Mouse (Mus musculus): ENCODE results near the gene Zer1.
"Not testable (repeated sequence)": the region's sequence is repeated elsewhere in the genome, so short reads cannot be mapped to it uniquely, and the experiment has no call there.

Zer1 gene

GRCm38 (mm10) chr2:30077502-30078348 is 46.7 kb downstream of the Zer1 start, which contains the start of gene Pkn3:
Pkn3 (plus strand) TSS chr2:30077684.
- peak; percentile 65 to 82 for DNase-seq (ENCODE audit: low spot score in 2 of 2)

- DNase-seq (ENCODE audit: low spot score in 2 of 2) = no peak
Observed at GRCm38 (mm10) chr2:30076959-30077358, 47.4 kb downstream of the Zer1 start.

- no peak for DNase-seq (ENCODE audit: low spot score in 2 of 2)
Observed at GRCm38 (mm10) chr2:30076439-30076838, 47.9 kb downstream of the Zer1 start.

GRCm38 (mm10) chr2:30075625-30076024 is 48.8 kb downstream of the Zer1 start:
- DNase-seq (ENCODE audit: low spot score in 2 of 2) = no peak

GRCm38 (mm10) chr2:30073285-30073684 is 51.1 kb downstream of the Zer1 start:
- DNase-seq (ENCODE audit: low spot score in 2 of 2) = no peak

GRCm38 (mm10) chr2:30072875-30073274 is 51.5 kb downstream of the Zer1 start:
- no peak for DNase-seq (ENCODE audit: low spot score in 2 of 2)

- DNase-seq (ENCODE audit: low spot score in 2 of 2) = no peak
Observed at GRCm38 (mm10) chr2:30067962-30068361, 56.4 kb downstream of the Zer1 start.

GRCm38 (mm10) chr2:30067031-30067888 is 57.1 kb downstream of the Zer1 start:
- DNase-seq (ENCODE audit: low spot score in 2 of 2) = peak; percentile 25 to 45

- peak; percentile 91 to 92 for DNase-seq (ENCODE audit: low spot score in 2 of 2)
Observed at GRCm38 (mm10) chr2:30066046-30066901, 58.1 kb downstream of the Zer1 start.

- no peak for DNase-seq (ENCODE audit: low spot score in 2 of 2)
Observed at GRCm38 (mm10) chr2:30064298-30064697, 60.1 kb downstream of the Zer1 start.

GRCm38 (mm10) chr2:30063791-30064190 is 60.6 kb downstream of the Zer1 start:
- no peak for DNase-seq (ENCODE audit: low spot score in 2 of 2)

- no peak for DNase-seq (ENCODE audit: low spot score in 2 of 2)
Observed at GRCm38 (mm10) chr2:30063235-30063634, 61.1 kb downstream of the Zer1 start.

GRCm38 (mm10) chr2:30062249-30063093 is 61.9 kb downstream of the Zer1 start:
- DNase-seq (ENCODE audit: low spot score in 2 of 2) = peak in 1 of 2 experiments; percentile 25

- peak; percentile 29 to 35 for DNase-seq (ENCODE audit: low spot score in 2 of 2)
Observed at GRCm38 (mm10) chr2:30061215-30062166, 62.9 kb downstream of the Zer1 start.

- no peak for DNase-seq (ENCODE audit: low spot score in 2 of 2)
Observed at GRCm38 (mm10) chr2:30058418-30058817, 66.0 kb downstream of the Zer1 start.

- no peak for DNase-seq (ENCODE audit: low spot score in 2 of 2)
Observed at GRCm38 (mm10) chr2:30057223-30057904, 67.0 kb downstream of the Zer1 start, which contains the start of gene Set. Set (plus strand) TSS chr2:30057378.

GRCm38 (mm10) chr2:30056736-30057135 is 67.6 kb downstream of the Zer1 start:
- no peak for DNase-seq (ENCODE audit: low spot score in 2 of 2)

GRCm38 (mm10) chr2:30055310-30055709 is 69.1 kb downstream of the Zer1 start:
- not testable (repeated sequence) for DNase-seq (ENCODE audit: low spot score in 2 of 2)

All from spleen, postnatal 14 days (tissue).